Mouse (Mus musculus) embryonic facial prominence, embryonic 11.5 days (tissue): ENCODE measurements around the gene Zfp809. TPM values are rescaled to one million over a fixed set of nuclear protein-coding genes. Genes with fewer than 3 reads are reported as not detected.

Experiments
- ATAC-seq: fragments of 200-750 bp; cut with Nextera tagmentation; replicated peaks from 2 replicates; pipeline ENCODE4 v1.8.0; 2017; ENCODE audit warnings: low read depth; ENCODE audit not compliant: insufficient number of reproducible peaks, low FRiP score, low TSS enrichment
- DNase-seq: peaks from one replicate; pipeline ENCODE4 v3.0.0-alpha.2; 2015; ENCODE audit warnings: low spot score
- H3K27ac ChIP-seq: fragments of 300-500 bp; sonication (generic); replicated peaks from 2 replicates; pipeline ENCODE4 v1.5.1; 2014; ENCODE audit warnings: mild to moderate bottlenecking, low read depth, low read length, control low read depth
- H3K27me3 ChIP-seq: fragments of 300-500 bp; sonication (generic); 2 replicates; pipeline ENCODE4 v1.6.1; 2014; ENCODE audit warnings: mild to moderate bottlenecking, low read length, moderate library complexity, mixed read lengths; ENCODE audit not compliant: control insufficient read depth, insufficient read depth
- H3K36me3 ChIP-seq: fragments of 300-500 bp; sonication (generic); replicated peaks from 2 replicates; pipeline ENCODE4 v1.6.1; 2014; ENCODE audit warnings: low read depth, mild to moderate bottlenecking, low read length, moderate library complexity, mixed read lengths; ENCODE audit not compliant: control insufficient read depth, insufficient read depth
- H3K4me1 ChIP-seq: fragments of 300-500 bp; sonication (generic); 2 replicates; pipeline ENCODE4 v1.6.1; 2014; ENCODE audit warnings: low read length, mixed read lengths; ENCODE audit not compliant: control insufficient read depth, insufficient read depth
- H3K4me2 ChIP-seq: fragments of 300-500 bp; sonication (generic); 2 replicates; pipeline ENCODE4 v1.6.1; 2014; ENCODE audit warnings: low read depth, mild to moderate bottlenecking, control low read depth, low read length, moderate library complexity
- H3K4me3 ChIP-seq: fragments of 300-500 bp; sonication (generic); 2 replicates; pipeline ENCODE4 v1.5.1; 2014; ENCODE audit warnings: low read depth, low read length, control low read depth
- H3K9ac ChIP-seq: fragments of 300-500 bp; sonication (generic); replicated peaks from 2 replicates; pipeline ENCODE4 v1.6.1; 2014; ENCODE audit warnings: mild to moderate bottlenecking, control low read depth, low read length
- H3K9me3 ChIP-seq: fragments of 300-500 bp; sonication (generic); replicated peaks from 2 replicates; pipeline ENCODE4 v1.6.1; 2016; ENCODE audit warnings: mild to moderate bottlenecking, low read length, inconsistent platforms, mixed read lengths; ENCODE audit not compliant: control insufficient read depth
- WGBS: fragments of 180-500 bp; shearing (Covaris S2); extraction: QIAGEN DNeasy Blood & Tissue Kit; methylation state at CpG from one replicate; pipeline ENCODE4 v1.1.7; 2014; 5-methylcytosine and 5-hydroxymethylcytosine counted together
- polyA plus RNA-seq: library from polyadenylated mRNA; unstranded; fragments of >200 nt; fragmentation: Nextera tagmentation; extraction: Ambion mirVana; gene quantifications from 2 replicates; pipeline ENCODE4 v1.2.1, GENCODE M21; 2014

Zfp809 gene
- polyA plus RNA-seq, 1 experiment from 2014 or later: 9.6 TPM

GRCm38 (mm10) chr9:22256579-22256978, 31.1 kb downstream of the Zfp809 start:
- ATAC-seq: no peak
- H3K36me3 ChIP-seq: peaks cover 16% of the 10 kb centered on the region

DNA sequence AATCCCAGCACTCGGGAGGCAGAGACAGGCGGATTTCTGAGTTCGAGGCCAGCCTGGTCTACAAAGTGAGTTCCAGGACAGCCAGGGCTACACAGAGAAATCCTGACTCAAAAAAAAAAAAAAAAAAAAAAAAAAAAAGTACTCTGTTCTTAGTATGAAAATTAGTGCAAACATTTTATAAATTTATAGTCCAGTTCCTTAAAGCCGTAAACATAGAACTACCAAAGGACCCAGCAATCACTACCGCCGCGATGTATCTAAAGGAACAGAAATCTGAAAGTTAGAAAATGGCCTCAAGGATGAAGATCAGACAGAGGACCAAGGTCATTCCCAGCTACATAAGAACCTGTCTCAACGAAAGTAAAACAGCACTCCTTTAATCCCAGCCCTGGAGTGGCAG, 33.3 kb downstream of the Zfp809 start:
- Histone ChIP-seq H3K9me3 (no peaks in the 10 kb centered on the region), H3K4me1 (no peaks in the 10 kb centered on the region), H3K4me2 (peak overlapping the region; percentile 62), H3K27me3 (no peaks in the 10 kb centered on the region), H3K36me3 (peaks cover 7% of the 10 kb centered on the region), H3K4me3 (peak overlapping the region; percentile 75), H3K9ac (peak overlapping the region; percentile 82), H3K27ac (no peak overlapping the region)
- no peak for ATAC-seq
- 91% methylated on average over 8 of the region's 8 CpGs for WGBS
- DNase-seq: no peak

More at GRCm38 (mm10) chr9:22256579-22256978, 31.1 kb downstream of the Zfp809 start:
- Histone ChIP-seq H3K9me3 (no peaks in the 10 kb centered on the region), H3K27ac (no peak overlapping the region), H3K4me1 (no peaks in the 10 kb centered on the region), H3K9ac (no peak overlapping the region), H3K4me2 (no peak overlapping the region), H3K27me3 (no peaks in the 10 kb centered on the region), H3K4me3 (no peak overlapping the region)
- WGBS: 96% methylated on average over 4 of the region's 4 CpGs
- no peak for DNase-seq

DNA sequence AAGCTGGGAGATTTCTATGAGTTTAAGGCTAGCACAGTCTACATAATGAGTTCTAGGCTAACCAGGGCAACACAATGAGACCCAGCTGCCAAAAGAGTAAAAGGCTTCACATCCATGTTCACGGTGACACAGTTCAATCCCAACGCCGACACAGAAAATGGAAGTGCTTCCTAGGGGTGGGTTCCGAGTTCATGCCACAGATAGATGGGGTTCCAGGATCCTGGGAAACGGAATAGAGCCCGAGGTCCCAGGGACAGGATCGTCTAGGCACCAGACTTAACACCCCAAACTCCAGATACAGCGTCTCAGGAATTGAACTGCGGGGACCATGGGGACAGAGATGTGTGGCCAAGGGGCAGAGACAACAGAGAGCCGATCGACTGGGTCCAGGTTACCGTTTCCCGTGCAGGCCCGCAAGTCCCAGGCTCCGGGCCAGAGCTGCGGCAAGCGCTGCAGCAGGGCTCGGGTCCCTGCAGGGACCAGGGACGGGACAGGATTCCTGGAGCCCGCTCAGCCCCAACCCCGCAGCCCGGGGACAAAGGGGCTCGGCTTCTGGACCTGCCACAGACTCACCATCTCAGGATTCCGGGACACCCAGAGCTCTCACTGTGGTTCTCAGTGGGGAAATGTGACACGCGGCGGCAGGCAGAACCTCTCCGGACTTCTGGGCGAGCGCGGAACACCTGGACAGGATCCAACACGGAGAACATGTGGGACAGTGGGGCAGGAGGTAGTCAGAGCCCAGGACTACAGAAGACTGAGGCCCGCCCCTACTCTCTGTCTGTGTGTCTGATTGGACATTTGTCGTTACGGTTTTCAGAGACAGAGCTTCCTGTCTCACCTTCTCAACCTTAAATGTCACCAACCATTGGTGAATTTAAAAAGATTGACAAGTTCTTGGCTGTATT, 33.9 kb downstream of the Zfp809 start, which contains the start of gene Zfp599:
Gene Zfp599 (minus strand): TSS at position 712 of the 908 bp plus-strand sequence.
- no peak within 1 kb of the TSS for H3K27ac ChIP-seq
- under 1% methylated on average over 35 of the region's 35 CpGs for WGBS
- ATAC-seq: peak; percentile 94; the same call in 1 of the 2 replicates

DNA sequence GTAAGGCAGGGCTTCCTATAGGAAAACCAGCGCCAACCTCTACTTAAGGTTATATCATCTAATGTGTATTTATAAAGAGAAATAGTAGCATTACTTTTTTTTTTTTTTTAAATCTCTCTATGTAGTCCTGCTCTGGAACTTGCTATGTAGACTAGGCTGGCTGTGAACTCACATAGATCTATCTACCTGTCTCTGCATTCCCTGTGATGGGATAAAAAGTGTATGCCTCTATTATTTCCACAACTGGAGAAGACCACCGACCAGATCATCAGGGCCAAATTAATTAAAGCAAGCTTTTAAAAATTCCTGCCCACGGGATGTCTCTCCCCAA, 34.5 kb downstream of the Zfp809 start:
- WGBS: 23% methylated on average over 3 of the region's 3 CpGs
- Histone ChIP-seq H3K27me3 (no peaks in the 10 kb centered on the region), H3K9me3 (no peaks in the 10 kb centered on the region), H3K4me2 (peak overlapping the region; percentile 62; the same call in 1 of the 2 replicates), H3K9ac (no peak overlapping the region), H3K4me1 (no peaks in the 10 kb centered on the region), H3K27ac (no peak overlapping the region), H3K4me3 (peak overlapping the region; percentile 75; the same call in 1 of the 2 replicates), H3K36me3 (peaks cover 2% of the 10 kb centered on the region; the same call in 1 of the 2 replicates)
- DNase-seq (no peak), ATAC-seq (no peak)

More for the DNA sequence above, 33.9 kb downstream of the Zfp809 start, which contains the start of gene Zfp599:
- peaks cover 2% of the 10 kb centered on the region; the same call in 1 of the 2 replicates for H3K36me3 ChIP-seq
- DNase-seq: peak; percentile 87
- H3K4me2 ChIP-seq: peak within 1 kb of the TSS; percentile 62
- peak within 1 kb of the TSS; percentile 75 for H3K4me3 ChIP-seq
- H3K27me3 ChIP-seq: no peaks in the 10 kb centered on the region
- H3K4me1 ChIP-seq: no peaks in the 10 kb centered on the region
- peak within 1 kb of the TSS; percentile 82 for H3K9ac ChIP-seq
- H3K9me3 ChIP-seq: no peaks in the 10 kb centered on the region

DNA sequence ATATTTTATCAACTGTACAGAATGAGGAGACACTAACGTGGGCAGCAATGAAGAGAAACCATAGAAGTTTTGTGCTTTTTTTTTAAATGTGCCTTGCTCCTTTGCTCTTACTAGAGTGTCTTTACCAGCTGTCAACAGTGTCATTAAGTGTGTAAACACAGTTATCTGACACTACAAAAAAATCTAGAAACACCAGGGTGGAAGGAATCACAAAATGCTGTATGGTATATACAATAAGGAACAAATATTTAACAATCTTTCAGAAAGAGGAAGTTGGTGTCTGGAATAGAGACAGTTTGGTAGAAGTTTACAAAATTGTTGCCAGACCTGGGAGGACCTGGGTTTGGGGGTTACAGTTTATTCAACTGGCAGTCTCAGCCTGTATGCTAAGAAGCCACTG, 36.1 kb downstream of the Zfp809 start:
- no peak for ATAC-seq
- no peak for DNase-seq
- no peak overlapping the region for H3K4me3 ChIP-seq
- no peaks in the 10 kb centered on the region for H3K27me3 ChIP-seq
- no peaks in the 10 kb centered on the region for H3K9me3 ChIP-seq
- no peaks in the 10 kb centered on the region for H3K4me1 ChIP-seq
- H3K27ac ChIP-seq: no peak overlapping the region
- no peaks in the 10 kb centered on the region for H3K36me3 ChIP-seq
- no peak overlapping the region for H3K4me2 ChIP-seq
- no peak overlapping the region for H3K9ac ChIP-seq
- WGBS: 88% methylated on average over 1 of the region's 1 CpGs

GRCm38 (mm10) chr9:22262611-22263010, 37.1 kb downstream of the Zfp809 start:
- WGBS: 90% methylated on average over 10 of the region's 10 CpGs
- H3K27ac ChIP-seq: no peak overlapping the region
- no peak overlapping the region for H3K4me2 ChIP-seq
- H3K9ac ChIP-seq: no peak overlapping the region
- H3K27me3 ChIP-seq: no peaks in the 10 kb centered on the region
- H3K4me3 ChIP-seq: no peak overlapping the region
- ATAC-seq (no peak; the same call in 1 of the 2 replicates), DNase-seq (no peak)
- no peaks in the 10 kb centered on the region for H3K4me1 ChIP-seq
- no peaks in the 10 kb centered on the region for H3K9me3 ChIP-seq
- H3K36me3 ChIP-seq: no peaks in the 10 kb centered on the region

- H3K36me3 ChIP-seq: no peaks in the 10 kb centered on the region
- no peaks in the 10 kb centered on the region for H3K4me1 ChIP-seq
These were observed 43.4 kb downstream of the Zfp809 start for GRCm38 (mm10) chr9:22268886-22269285.

GRCm38 (mm10) chr9:22278733-22279132, 53.2 kb downstream of the Zfp809 start:
- peaks cover 23% of the 10 kb centered on the region for H3K9me3 ChIP-seq
- H3K27ac ChIP-seq: no peak overlapping the region
- 97% methylated on average over 4 of the region's 4 CpGs for WGBS
- no peak for ATAC-seq
- H3K9ac ChIP-seq: no peak overlapping the region
- H3K36me3 ChIP-seq: peaks cover 66% of the 10 kb centered on the region
- no peak overlapping the region for H3K4me3 ChIP-seq
- DNase-seq: no peak
- no peaks in the 10 kb centered on the region for H3K4me1 ChIP-seq
- no peak overlapping the region for H3K4me2 ChIP-seq
- H3K27me3 ChIP-seq: no peaks in the 10 kb centered on the region

More at GRCm38 (mm10) chr9:22268886-22269285, 43.4 kb downstream of the Zfp809 start:
- Histone ChIP-seq H3K9me3 (no peaks in the 10 kb centered on the region), H3K4me2 (no peak overlapping the region), H3K27me3 (no peaks in the 10 kb centered on the region), H3K4me3 (no peak overlapping the region), H3K9ac (no peak overlapping the region), H3K27ac (no peak overlapping the region)
- DNase-seq (no peak), ATAC-seq (no peak)
- WGBS: 85% methylated on average over 1 of the region's 1 CpGs
